8 mouse cellular contexts compared by ENCODE assay signal in genomic region chr11:58214391-58215048, GRCm38 (mm10). TPM values are rescaled to one million over a fixed set of nuclear protein-coding genes. Genes with fewer than 3 reads are reported as not detected.
DNase-seq lines count a peak whose midpoint lies in the region; ATAC-seq and TF ChIP-seq lines count a peak whose summit lies in the region.

No protein-coding gene starts in this region.

- H3K9me3 ChIP-seq in E14TG2a.4 (ENCODE audit: low read length) = no peaks in the 10 kb centered on the region
- no peaks in the 10 kb centered on the region for H3K9me3 ChIP-seq in hindbrain, embryonic 10.5 days
- H3K9me3 ChIP-seq in lung, postnatal 0 days (ENCODE audit: low read length) = no peaks in the 10 kb centered on the region

- H3K27ac ChIP-seq in hindbrain, embryonic 10.5 days = peak overlapping the region; percentile 46; the same call in 1 of the 2 replicates
- H3K27ac ChIP-seq in lung, postnatal 0 days (ENCODE audit: low read length) = peak overlapping the region; percentile 82
- H3K27ac ChIP-seq in olfactory bulb, adult 2 months (ENCODE audit: insufficient read depth, low read depth, low read length) = no peak overlapping the region

- WGBS in hindbrain, embryonic 10.5 days = 43% methylated on average over 17 of the region's 17 CpGs
- WGBS in lung, postnatal 0 days = 28% methylated on average over 16 of the region's 17 CpGs
- 37% methylated on average over 17 of the region's 17 CpGs for WGBS in olfactory bulb, adult 2 months

- DNase-seq in c-Kit-positive CD71-negative TER-119-negative erythroid progenitor cells, embryonic 14.5 days (ENCODE audit: low read depth) = peak; percentile 85
- DNase-seq in frontal cortex, postnatal 10 days (ENCODE audit: low spot score in 2 of 2) = peak; percentile 47 to 70
- peak; percentile 28 for DNase-seq in hindbrain, embryonic 10.5 days (ENCODE audit: low spot score)
- DNase-seq in layer of hippocampus, adult 9-11 months = peak; percentile 77
- DNase-seq in lung, postnatal 0 days (ENCODE audit: low spot score) = peak; percentile 91
- DNase-seq in thymus, postnatal 0 days (ENCODE audit: low spot score) = peak; percentile 79

- H3K4me3 ChIP-seq in E14TG2a.4 (replicated peaks; ENCODE audit: low read length) = peak overlapping the region; percentile 65
- peak overlapping the region; percentile 43 for H3K4me3 ChIP-seq in hindbrain, embryonic 10.5 days
- peak overlapping the region; percentile 61 for H3K4me3 ChIP-seq in lung, postnatal 0 days (ENCODE audit: low read depth, low read length)
- peak overlapping the region; percentile 58 for H3K4me3 ChIP-seq in olfactory bulb, adult 2 months (ENCODE audit: insufficient read depth, low read depth, low read length)

- H3K4me2 ChIP-seq in lung, postnatal 0 days (replicated peaks; ENCODE audit: low read depth, low read length) = peak overlapping the region; percentile 61

- no peak for TF ChIP-seq CTCF in E14TG2a.4 (conservative IDR thresholded peaks at IDR 0.05; ENCODE audit: low read length)
- no peak for TF ChIP-seq CTCF in lung, postnatal 0 days (IDR thresholded peaks at IDR 0.05)
- no peak for TF ChIP-seq CTCF in olfactory bulb, adult 2 months (IDR thresholded peaks at IDR 0.05; ENCODE audit: insufficient read depth, low read depth, low read length)

- H3K4me1 ChIP-seq in E14TG2a.4 (replicated peaks; ENCODE audit: low read depth, low read length) = peaks cover 55% of the 10 kb centered on the region
- peaks cover 12% of the 10 kb centered on the region for H3K4me1 ChIP-seq in hindbrain, embryonic 10.5 days (replicated peaks)
- peaks cover 5% of the 10 kb centered on the region; the same call in 1 of the 2 replicates for H3K4me1 ChIP-seq in lung, postnatal 0 days (ENCODE audit: insufficient read depth, low read depth, low read length)
- no peaks in the 10 kb centered on the region for H3K4me1 ChIP-seq in olfactory bulb, adult 2 months (ENCODE audit: control insufficient read depth, insufficient read depth, low read length)

- peaks cover 52% of the 10 kb centered on the region for H3K27me3 ChIP-seq in E14TG2a.4 (ENCODE audit: insufficient read depth, low read length)
- no peaks in the 10 kb centered on the region for H3K27me3 ChIP-seq in hindbrain, embryonic 10.5 days (ENCODE audit: insufficient read depth, poor library complexity, severe bottlenecking)
- no peaks in the 10 kb centered on the region for H3K27me3 ChIP-seq in lung, postnatal 0 days (replicated peaks; ENCODE audit: insufficient read depth, low read length)

- TF ChIP-seq EP300 in lung, postnatal 0 days (IDR thresholded peaks at IDR 0.05) = no peak

- ATAC-seq in lung, postnatal 0 days = peak; percentile 93

- H3K36me3 ChIP-seq in E14TG2a.4 (ENCODE audit: insufficient read depth, low read length) = no peaks in the 10 kb centered on the region
- no peaks in the 10 kb centered on the region for H3K36me3 ChIP-seq in hindbrain, embryonic 10.5 days
- no peaks in the 10 kb centered on the region for H3K36me3 ChIP-seq in lung, postnatal 0 days (ENCODE audit: insufficient read depth, low read length)

- H3K9ac ChIP-seq in lung, postnatal 0 days (replicated peaks; ENCODE audit: low read depth) = peak overlapping the region; percentile 65

- TF ChIP-seq POLR2A in olfactory bulb, adult 2 months (IDR thresholded peaks at IDR 0.05; ENCODE audit: insufficient read depth, low read depth, low read length) = no peak

RNA-seq across cellular contexts. Expression of gene Irgm2, which starts 15.1 kb away (rescaled TPM):
- polyA plus RNA-seq in hindbrain, embryonic 10.5 days (2016; fragmentation: Nextera tagmentation; extraction: Ambion mirVana) = 0.44 and 0.55 TPM in 2 replicates
- 6.9 TPM in 2 replicates for polyA plus RNA-seq in lung, postnatal 0 days (2015; fragmentation: Nextera tagmentation; extraction: Ambion mirVana)
- polyA plus RNA-seq in olfactory bulb, adult 2 months (2012; ENCODE audit: insufficient read depth, insufficient read length, low replicate concordance, missing spikeins) = not detected in 2 replicates
- polyA plus RNA-seq in thymus, postnatal 0 days (2015; fragmentation: Nextera tagmentation; extraction: Ambion mirVana) = 12.1 and 12.5 TPM in 2 replicates

RNA-seq across cellular contexts. Expression of gene Igtp, which starts 15.2 kb away (rescaled TPM):
- 1.6 and 2.5 TPM in 2 replicates for polyA plus RNA-seq in hindbrain, embryonic 10.5 days (2016; fragmentation: Nextera tagmentation; extraction: Ambion mirVana)
- 9.2 and 9.7 TPM in 2 replicates for polyA plus RNA-seq in lung, postnatal 0 days (2015; fragmentation: Nextera tagmentation; extraction: Ambion mirVana)
- not detected in 2 replicates for polyA plus RNA-seq in olfactory bulb, adult 2 months (2012; ENCODE audit: insufficient read depth, insufficient read length, low replicate concordance, missing spikeins)
- polyA plus RNA-seq in thymus, postnatal 0 days (2015; fragmentation: Nextera tagmentation; extraction: Ambion mirVana) = 65.3 and 67.3 TPM in 2 replicates

RNA-seq across cellular contexts. Expression of gene Mrpl22, which starts 43.1 kb away (rescaled TPM):
- polyA plus RNA-seq in hindbrain, embryonic 10.5 days (2016; fragmentation: Nextera tagmentation; extraction: Ambion mirVana) = 140 TPM in 2 replicates
- polyA plus RNA-seq in lung, postnatal 0 days (2015; fragmentation: Nextera tagmentation; extraction: Ambion mirVana) = 75.1 and 81.7 TPM in 2 replicates
- polyA plus RNA-seq in olfactory bulb, adult 2 months (2012; ENCODE audit: insufficient read depth, insufficient read length, low replicate concordance, missing spikeins) = not detected in 2 replicates
- 137 and 139 TPM in 2 replicates for polyA plus RNA-seq in thymus, postnatal 0 days (2015; fragmentation: Nextera tagmentation; extraction: Ambion mirVana)

RNA-seq across cellular contexts. Expression of gene Gemin5, which starts 46.2 kb away (rescaled TPM):
- polyA plus RNA-seq in hindbrain, embryonic 10.5 days (2016; fragmentation: Nextera tagmentation; extraction: Ambion mirVana) = 27.0 and 31.8 TPM in 2 replicates
- polyA plus RNA-seq in lung, postnatal 0 days (2015; fragmentation: Nextera tagmentation; extraction: Ambion mirVana) = 4.3 and 6.2 TPM in 2 replicates
- polyA plus RNA-seq in olfactory bulb, adult 2 months (2012; ENCODE audit: insufficient read depth, insufficient read length, low replicate concordance, missing spikeins) = not detected in 2 replicates
- 23.0 and 25.7 TPM in 2 replicates for polyA plus RNA-seq in thymus, postnatal 0 days (2015; fragmentation: Nextera tagmentation; extraction: Ambion mirVana)

Comparison
In these comparisons a context has a peak if more than half of its experiments do, and no peak if none do; other contexts are left out.
1. DNase-seq: peak in every context shown above with its lines; median percentile 91 in lung, postnatal 0 days; 85 in c-Kit-positive CD71-negative TER-119-negative erythroid progenitor cells, embryonic 14.5 days; 79 in thymus, postnatal 0 days; 77 in layer of hippocampus, adult 9-11 months; 58 in frontal cortex, postnatal 10 days; 28 in hindbrain, embryonic 10.5 days.
2. RNA of gene Mrpl22, which starts 43.1 kb away (polyA plus RNA-seq): 140 TPM in hindbrain, embryonic 10.5 days, 137 to 139 TPM in thymus, postnatal 0 days and 75.1 to 81.7 TPM in lung, postnatal 0 days; not detected in olfactory bulb, adult 2 months; every median in the first group is over 10 times any median in the second.
3. Peak in every context shown above with its lines, with median percentiles within 50 percentile points of each other: H3K4me3 ChIP-seq.